Mouse (Mus musculus): Measurements from ENCODE around the gene Tfpt.
A peak's percentile ranks its signal among the peaks of the same experiment; 100 is the strongest.

Tfpt gene

GRCm38 (mm10) chr7:3629543-3630477 is at the start of gene Tfpt, which contains the start of gene Prpf31:
Tfpt (minus strand) TSS chr7:3629929.
Prpf31 (plus strand) TSS chr7:3629985.
- DNase-seq = peak; percentile 93 to 95

DNA sequence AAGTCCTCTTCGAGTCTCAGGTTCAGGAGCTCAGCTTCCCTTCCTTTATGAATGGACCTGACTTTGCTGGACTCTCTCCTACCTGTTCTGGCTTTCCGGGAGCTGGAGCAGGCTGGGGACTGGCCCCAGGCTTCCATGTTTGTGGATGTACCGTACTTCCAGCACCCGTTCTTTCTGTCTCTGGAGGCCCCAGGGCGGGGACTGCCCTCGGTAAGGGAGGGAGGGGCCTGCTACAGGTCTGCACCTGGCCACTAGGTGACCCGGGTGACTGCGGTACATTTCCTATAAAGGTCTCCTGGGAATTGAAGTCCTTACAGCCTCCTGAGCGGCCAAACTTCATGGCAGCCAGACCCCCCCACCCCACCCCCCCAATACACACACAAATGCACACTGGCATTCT is 47.6 kb upstream of the Tfpt start, which contains the start of gene Tmc4:
TSS of gene Tmc4 (minus strand) at position 212 of the 400 bp plus-strand sequence.
- peak; percentile 62 to 74 for DNase-seq

- DNase-seq = no peak
Measured at GRCm38 (mm10) chr7:3676371-3676770, 46.6 kb upstream of the Tfpt start.

GRCm38 (mm10) chr7:3675228-3675548 is 45.5 kb upstream of the Tfpt start:
- no peak for DNase-seq

- DNase-seq = peak; percentile 82 to 95
Measured at GRCm38 (mm10) chr7:3674507-3675227, 44.9 kb upstream of the Tfpt start.

GRCm38 (mm10) chr7:3666921-3667391 is 37.2 kb upstream of the Tfpt start:
- DNase-seq = peak in 1 of 2 experiments; percentile 8

DNA sequence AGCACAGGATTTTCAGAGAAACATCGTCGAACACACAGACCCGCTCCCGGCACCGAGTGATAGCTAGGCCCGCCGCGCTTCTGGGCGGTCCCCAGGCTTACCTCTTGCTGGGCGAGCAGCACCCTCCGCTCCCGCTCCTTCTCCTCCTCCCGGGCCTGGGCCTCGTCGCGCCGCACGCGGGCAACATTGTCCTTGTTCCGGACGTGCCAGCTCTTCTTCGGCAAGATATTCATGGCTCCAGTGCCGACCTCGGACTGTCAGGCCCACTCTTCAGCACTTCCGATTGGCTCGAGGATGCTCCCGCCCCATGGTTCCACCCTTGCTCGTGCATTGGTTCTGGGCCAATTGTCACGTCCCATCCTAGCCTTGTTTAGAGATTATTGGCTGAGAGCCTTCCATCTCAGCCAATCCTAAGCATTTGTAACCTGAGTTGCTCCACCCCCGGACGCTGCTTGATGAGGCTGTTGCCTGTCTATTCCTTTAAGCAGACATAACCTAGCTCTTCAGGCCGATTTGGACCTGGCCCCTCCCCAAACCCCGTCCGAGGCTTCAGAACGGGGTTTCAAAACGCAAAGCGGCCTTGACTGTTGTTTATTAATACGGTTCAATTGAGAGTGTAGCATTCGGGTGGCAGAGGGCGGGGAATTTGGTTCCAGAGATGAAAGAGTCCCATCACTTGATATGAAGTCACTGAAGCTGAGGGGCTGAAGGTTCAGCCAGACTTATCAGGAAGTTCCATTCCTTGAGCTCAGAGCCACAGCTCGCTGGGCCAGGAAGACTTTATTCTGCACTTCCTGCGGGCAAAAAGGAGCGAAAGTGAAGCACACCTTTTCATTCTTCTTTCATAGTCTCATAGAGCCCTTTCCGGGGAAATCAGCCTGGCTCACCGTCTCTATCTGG is 35.7 kb upstream of the Tfpt start, which contains the start of gene Leng1:
TSS of gene Leng1 (minus strand) at position 626 of the 900 bp plus-strand sequence.
- DNase-seq = peak; percentile 97 to 99

DNA sequence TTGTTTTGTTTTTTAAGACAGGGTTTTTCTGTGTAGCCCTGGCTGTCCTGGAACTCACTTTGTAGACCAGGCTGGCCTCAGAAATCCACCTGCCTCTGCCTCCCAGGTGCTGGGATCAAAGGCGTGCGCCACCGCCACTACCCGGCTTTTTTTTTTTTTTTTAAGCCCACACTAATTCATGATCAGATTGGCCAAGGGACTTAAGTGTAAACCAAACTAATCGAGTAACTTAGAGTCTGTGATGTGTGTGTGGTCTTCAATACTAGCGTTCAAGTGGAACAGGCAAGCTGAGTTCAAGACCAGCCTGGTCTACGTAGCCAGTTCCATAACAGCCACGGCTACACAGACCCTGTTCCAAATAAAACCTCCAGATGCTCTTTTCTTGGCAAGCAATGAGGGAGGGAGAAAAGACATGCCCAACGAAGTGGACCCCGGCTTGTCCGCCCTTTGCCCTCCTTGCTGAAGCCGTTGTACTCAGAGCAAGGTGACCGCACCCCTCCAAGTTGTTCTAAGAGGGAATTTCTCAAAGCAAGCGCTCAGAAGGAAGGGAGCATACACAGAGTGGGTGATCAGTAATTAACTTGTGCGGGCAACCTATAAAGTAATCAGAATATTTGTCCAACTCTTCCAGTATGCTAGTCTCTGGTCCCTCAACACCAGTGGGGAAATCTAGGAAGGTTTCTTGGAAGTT is 34.9 kb upstream of the Tfpt start:
- peak; percentile 67 to 73 for DNase-seq

DNA sequence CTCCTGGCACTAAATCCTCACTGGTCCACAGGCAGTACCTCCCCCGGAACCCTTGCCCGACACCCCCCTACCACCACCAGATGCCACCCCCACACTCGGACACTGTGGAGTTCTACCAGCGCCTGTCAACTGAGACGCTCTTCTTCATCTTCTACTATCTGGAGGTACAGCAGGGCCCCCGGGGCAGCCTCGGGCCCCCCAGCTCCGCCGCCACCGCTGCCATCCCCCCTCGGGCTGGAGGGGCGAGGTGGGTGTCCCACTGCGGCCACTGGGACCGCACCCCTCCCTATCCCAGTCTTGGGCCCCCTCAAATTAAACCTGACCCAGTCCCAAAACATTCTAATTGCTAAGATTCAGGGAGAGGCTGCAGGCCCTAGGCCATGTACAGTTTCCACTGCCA is 28.8 kb upstream of the Tfpt start:
- DNase-seq = no peak

DNA sequence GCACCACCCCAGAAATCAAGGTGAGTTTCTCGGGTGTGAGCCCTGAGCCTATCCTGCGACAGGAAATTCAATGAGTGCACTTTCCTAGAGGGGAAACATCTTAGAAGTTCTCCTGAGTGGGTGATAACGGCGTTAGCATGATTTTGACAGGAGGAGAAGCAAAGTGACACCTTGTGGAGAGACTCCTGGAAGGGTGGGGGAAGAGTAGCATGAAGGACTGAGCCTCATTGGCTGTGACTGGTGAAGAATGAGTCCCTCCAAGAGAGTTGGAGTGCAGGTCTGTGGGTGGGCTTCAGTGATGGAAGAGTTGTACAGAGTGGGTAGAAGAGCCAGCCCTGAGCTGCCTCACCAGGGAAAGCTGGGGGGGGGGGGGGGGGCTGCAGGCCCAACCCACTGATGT is 27.2 kb upstream of the Tfpt start:
- no peak for DNase-seq

DNA sequence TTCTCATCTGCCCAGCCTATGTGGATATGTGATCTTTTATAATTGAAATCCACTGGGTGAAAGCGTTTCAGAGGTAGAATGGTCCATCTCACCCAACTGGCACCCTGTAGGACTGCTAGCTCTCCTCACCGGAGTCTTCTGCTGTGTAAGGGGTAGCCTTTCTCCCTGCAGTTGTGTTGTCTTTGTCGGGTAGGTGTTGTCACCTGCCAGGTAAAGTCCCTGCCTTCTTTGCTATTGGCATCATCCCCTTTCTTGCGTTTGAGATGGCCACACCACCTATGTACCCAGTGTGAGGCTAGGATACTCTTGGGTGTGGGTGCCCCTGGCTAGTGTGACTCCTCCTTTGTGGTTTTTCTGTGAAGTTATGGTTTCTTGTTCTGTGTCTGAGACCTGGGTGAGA is 16.9 kb upstream of the Tfpt start:
- no peak for DNase-seq

GRCm38 (mm10) chr7:3646188-3646587 is 16.5 kb upstream of the Tfpt start:
- no peak for DNase-seq

DNA sequence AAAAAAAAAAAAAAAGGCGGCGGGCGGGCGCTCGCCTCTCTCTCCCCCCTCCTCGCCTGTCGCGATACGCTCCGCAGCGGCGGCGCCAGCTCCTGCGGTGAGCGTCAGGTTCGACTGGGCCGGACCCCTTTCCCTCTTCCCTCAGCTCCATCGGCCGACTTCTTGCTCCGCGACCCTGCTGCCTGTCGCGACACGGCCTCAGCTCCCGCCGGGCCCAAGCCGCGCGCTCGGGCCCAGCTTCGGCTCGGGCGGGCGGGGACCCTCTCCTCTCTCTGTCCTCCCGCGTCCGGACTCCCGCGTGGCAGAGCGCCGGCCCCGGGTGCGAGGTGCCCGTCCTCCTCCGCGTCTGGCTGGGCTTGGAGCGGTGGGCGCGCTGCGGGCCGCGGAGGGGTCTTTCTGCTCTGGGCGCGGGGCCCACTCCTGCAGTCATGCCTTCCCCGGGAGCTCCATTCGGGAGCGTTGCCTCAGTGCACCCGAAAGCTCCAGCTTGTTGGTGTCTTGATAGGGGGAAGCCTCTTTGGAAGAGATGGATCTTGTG is 15.8 kb upstream of the Tfpt start:
- peak in 1 of 2 experiments; percentile 3 for DNase-seq

DNA sequence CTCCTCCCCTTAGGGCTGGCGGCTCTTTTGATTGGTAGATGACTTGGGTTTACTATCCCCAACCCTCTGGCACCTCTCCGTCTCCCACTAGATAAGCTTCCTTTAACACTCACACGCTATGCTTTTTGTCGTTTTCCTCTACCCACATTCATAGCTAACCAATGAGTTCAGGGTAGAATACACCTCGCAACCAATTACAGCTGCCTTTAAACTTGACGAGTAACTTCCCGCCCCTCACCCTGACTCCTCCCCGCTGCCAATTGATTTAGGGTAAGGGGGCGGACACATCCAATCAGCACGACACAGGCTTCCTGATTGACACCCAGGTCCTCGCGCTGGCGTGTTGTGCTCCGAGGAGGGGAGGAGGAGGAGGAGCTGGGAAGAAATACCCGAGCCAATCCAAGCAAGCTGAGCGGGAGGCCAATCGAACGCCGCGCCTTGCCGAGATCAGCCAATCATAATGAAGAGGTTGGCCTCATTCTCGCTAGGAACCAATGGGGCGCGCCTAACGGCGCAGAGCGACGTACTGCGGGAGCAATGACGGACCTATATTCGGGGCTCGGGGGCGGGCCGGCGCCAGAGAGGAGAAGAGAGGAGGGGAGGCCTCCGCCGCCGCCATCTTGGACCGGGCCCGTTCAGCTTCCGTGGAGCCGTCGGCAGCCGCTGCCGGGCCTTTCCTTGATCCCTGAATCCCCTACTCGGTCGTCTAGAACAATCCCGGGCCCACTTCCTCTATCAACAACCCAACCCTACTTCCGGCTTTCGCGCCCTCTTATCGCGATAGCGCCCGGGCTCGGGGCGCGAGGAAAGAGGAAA is 15.2 kb upstream of the Tfpt start, which contains the start of gene Cnot3:
TSS of gene Cnot3 (plus strand) at position 597 of the 816 bp plus-strand sequence.
- DNase-seq = peak; percentile 97 to 100

GRCm38 (mm10) chr7:3644348-3644671 is 14.6 kb upstream of the Tfpt start:
- peak in 1 of 2 experiments; percentile 94 for DNase-seq

- no peak for DNase-seq
Measured at GRCm38 (mm10) chr7:3643843-3644242, 14.1 kb upstream of the Tfpt start.

DNA sequence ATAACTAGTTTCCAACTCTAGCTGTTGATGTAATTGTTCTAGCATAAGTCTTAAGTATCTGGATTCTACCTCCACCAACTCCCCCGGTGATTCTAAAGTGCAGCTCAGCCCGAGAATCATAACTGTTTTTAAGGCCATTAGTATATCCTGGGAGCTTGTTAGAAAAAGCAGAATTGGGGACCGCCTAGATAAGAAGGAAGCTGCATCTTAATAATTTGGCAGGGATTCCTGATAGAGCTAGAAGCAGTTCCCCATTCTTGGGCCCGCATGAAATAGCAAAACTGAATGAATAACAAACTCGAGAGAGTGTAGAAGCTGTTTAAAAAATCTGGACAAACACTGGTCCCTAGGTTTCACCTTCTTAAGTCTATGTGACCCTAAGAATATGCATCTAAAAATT is 13.7 kb upstream of the Tfpt start:
- DNase-seq = no peak

GRCm38 (mm10) chr7:3630478-3630815 is 718 bp upstream of the Tfpt start:
- no peak for DNase-seq

DNA sequence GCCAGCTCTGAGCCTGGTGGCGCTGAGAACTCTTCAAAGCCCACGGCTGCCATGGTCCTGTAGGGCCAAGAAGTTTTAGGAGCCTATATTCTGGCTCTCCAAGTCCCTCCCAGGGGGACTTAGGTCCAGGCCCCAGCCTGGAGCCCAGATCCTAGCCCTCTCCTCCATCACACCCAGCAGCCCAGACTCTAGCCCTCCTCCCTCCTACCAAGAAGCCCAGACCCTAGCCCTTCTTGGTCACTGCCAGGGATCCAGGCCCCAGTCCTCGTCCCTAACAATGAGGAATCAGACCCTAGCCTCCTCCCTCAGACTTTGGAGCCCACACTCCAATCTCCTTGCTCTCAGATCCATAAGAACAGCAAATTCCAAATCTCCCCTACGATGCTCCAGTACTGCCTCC is 699 bp downstream of the Tfpt start:
- no peak for DNase-seq

- peak; percentile 93 to 94 for DNase-seq
Measured at GRCm38 (mm10) chr7:3617242-3617995, 12.3 kb downstream of the Tfpt start, which contains the start of gene Ndufa3. Ndufa3 (plus strand) TSS chr7:3617373.
